Mouse (Mus musculus): ENCODE results near the gene Pgbd1.

DNA sequence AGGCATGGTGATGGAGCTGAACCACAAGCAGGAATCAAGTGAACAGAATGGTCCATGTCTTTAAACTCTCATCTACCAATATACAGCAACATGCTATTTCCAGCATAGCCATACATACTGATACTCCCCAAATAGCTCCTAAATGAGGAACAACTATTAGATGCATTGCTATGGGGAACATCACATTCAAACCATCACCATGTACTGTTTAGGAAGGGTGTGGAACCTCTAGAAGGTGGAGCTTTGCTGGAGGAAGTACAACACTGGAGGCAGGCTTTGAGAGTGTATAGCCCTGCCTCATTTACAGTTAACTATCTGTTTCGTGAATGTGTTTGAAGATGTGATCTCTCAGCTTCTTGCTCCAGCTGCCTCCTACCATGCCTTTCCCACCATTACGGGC lies 63.1 kb downstream of the Pgbd1 start:
- TF ChIP-seq CTCF (IDR thresholded peaks at IDR 0.05; ENCODE audit: extremely low read depth, insufficient read depth, insufficient read length, insufficient replicate concordance) (no peak), POLR2A (IDR thresholded peaks at IDR 0.05; ENCODE audit: low read depth, low read length) (no peak)
